Mouse (Mus musculus): Measurements from ENCODE around the gene Hk1. TPM values are rescaled to one million over a fixed set of nuclear protein-coding genes. Genes with fewer than 3 reads are reported as not detected.

The Hk1 gene
- polyA plus RNA-seq (2012; ENCODE audit: insufficient read depth, insufficient read length, missing spikeins) = 19.8 and 27.2 TPM in 2 replicates

GRCm38 (mm10) chr10:62379808-62380207, at the start of gene Hk1:
Gene Hk1, minus strand, starts transcription at chr10:62379908.
- no peaks in the 10 kb centered on the region for H3K4me1 ChIP-seq (ENCODE audit: control insufficient read depth, insufficient read depth, insufficient read length, low read length)
- no peak within 1 kb of the TSS for H3K4me3 ChIP-seq (ENCODE audit: insufficient read depth, low read depth, low read length)
- H3K27ac ChIP-seq (replicated peaks; ENCODE audit: low read depth, low read length) = no peak within 1 kb of the TSS

- H3K27ac ChIP-seq (replicated peaks; ENCODE audit: low read depth, low read length) = no peak overlapping the region
- no peaks in the 10 kb centered on the region for H3K4me1 ChIP-seq (ENCODE audit: control insufficient read depth, insufficient read depth, insufficient read length, low read length)
- H3K4me3 ChIP-seq (ENCODE audit: insufficient read depth, low read depth, low read length) = no peak overlapping the region
These were observed 45.6 kb upstream of the Hk1 start for GRCm38 (mm10) chr10:62425081-62425871.

- no peak within 1 kb of the TSS for H3K4me3 ChIP-seq (ENCODE audit: insufficient read depth, low read depth, low read length)
- no peak within 1 kb of the TSS for H3K27ac ChIP-seq (replicated peaks; ENCODE audit: low read depth, low read length)
- no peaks in the 10 kb centered on the region for H3K4me1 ChIP-seq (ENCODE audit: control insufficient read depth, insufficient read depth, insufficient read length, low read length)
These were observed 42.5 kb upstream of the Hk1 start, which contains the start of gene Hkdc1 for GRCm38 (mm10) chr10:62422255-62422654. Gene Hkdc1, minus strand, starts transcription at chr10:62422491.

GRCm38 (mm10) chr10:62421127-62421526, 41.4 kb upstream of the Hk1 start:
- Histone ChIP-seq H3K4me3 (ENCODE audit: insufficient read depth, low read depth, low read length) (no peak overlapping the region), H3K27ac (replicated peaks; ENCODE audit: low read depth, low read length) (no peak overlapping the region), H3K4me1 (ENCODE audit: control insufficient read depth, insufficient read depth, insufficient read length, low read length) (no peaks in the 10 kb centered on the region)

GRCm38 (mm10) chr10:62420399-62420798, 40.7 kb upstream of the Hk1 start:
- no peak overlapping the region for H3K4me3 ChIP-seq (ENCODE audit: insufficient read depth, low read depth, low read length)
- no peak overlapping the region for H3K27ac ChIP-seq (replicated peaks; ENCODE audit: low read depth, low read length)
- H3K4me1 ChIP-seq (ENCODE audit: control insufficient read depth, insufficient read depth, insufficient read length, low read length) = no peaks in the 10 kb centered on the region

GRCm38 (mm10) chr10:62419422-62419821, 39.7 kb upstream of the Hk1 start:
- H3K27ac ChIP-seq (replicated peaks; ENCODE audit: low read depth, low read length) = no peak overlapping the region
- H3K4me1 ChIP-seq (ENCODE audit: control insufficient read depth, insufficient read depth, insufficient read length, low read length) = no peaks in the 10 kb centered on the region
- no peak overlapping the region for H3K4me3 ChIP-seq (ENCODE audit: insufficient read depth, low read depth, low read length)

GRCm38 (mm10) chr10:62418831-62419356, 39.2 kb upstream of the Hk1 start:
- no peak overlapping the region for H3K4me3 ChIP-seq (ENCODE audit: insufficient read depth, low read depth, low read length)
- no peak overlapping the region for H3K27ac ChIP-seq (replicated peaks; ENCODE audit: low read depth, low read length)
- H3K4me1 ChIP-seq (ENCODE audit: control insufficient read depth, insufficient read depth, insufficient read length, low read length) = no peaks in the 10 kb centered on the region

- H3K27ac ChIP-seq (replicated peaks; ENCODE audit: low read depth, low read length) = no peak overlapping the region
- H3K4me1 ChIP-seq (ENCODE audit: control insufficient read depth, insufficient read depth, insufficient read length, low read length) = no peaks in the 10 kb centered on the region
These were observed 33.9 kb upstream of the Hk1 start for GRCm38 (mm10) chr10:62413606-62413982.

GRCm38 (mm10) chr10:62412906-62413605, 33.3 kb upstream of the Hk1 start:
- H3K4me1 ChIP-seq (ENCODE audit: control insufficient read depth, insufficient read depth, insufficient read length, low read length) = no peaks in the 10 kb centered on the region
- H3K4me3 ChIP-seq (ENCODE audit: insufficient read depth, low read depth, low read length) = no peak overlapping the region
- no peak overlapping the region for H3K27ac ChIP-seq (replicated peaks; ENCODE audit: low read depth, low read length)

More at GRCm38 (mm10) chr10:62413606-62413982, 33.9 kb upstream of the Hk1 start:
- H3K4me3 ChIP-seq (ENCODE audit: insufficient read depth, low read depth, low read length) = no peak overlapping the region

- no peaks in the 10 kb centered on the region for H3K4me1 ChIP-seq (ENCODE audit: control insufficient read depth, insufficient read depth, insufficient read length, low read length)
- no peak overlapping the region for H3K4me3 ChIP-seq (ENCODE audit: insufficient read depth, low read depth, low read length)
- no peak overlapping the region for H3K27ac ChIP-seq (replicated peaks; ENCODE audit: low read depth, low read length)
These were observed 32.0 kb upstream of the Hk1 start for GRCm38 (mm10) chr10:62411431-62412410.

- Histone ChIP-seq H3K4me3 (ENCODE audit: insufficient read depth, low read depth, low read length) (no peak overlapping the region), H3K27ac (replicated peaks; ENCODE audit: low read depth, low read length) (no peak overlapping the region), H3K4me1 (ENCODE audit: control insufficient read depth, insufficient read depth, insufficient read length, low read length) (no peaks in the 10 kb centered on the region)
These were observed 31.2 kb upstream of the Hk1 start for GRCm38 (mm10) chr10:62410943-62411342.

GRCm38 (mm10) chr10:62404901-62405300, 25.2 kb upstream of the Hk1 start:
- no peak overlapping the region for H3K27ac ChIP-seq (replicated peaks; ENCODE audit: low read depth, low read length)
- no peak overlapping the region for H3K4me3 ChIP-seq (ENCODE audit: insufficient read depth, low read depth, low read length)
- H3K4me1 ChIP-seq (ENCODE audit: control insufficient read depth, insufficient read depth, insufficient read length, low read length) = no peaks in the 10 kb centered on the region; the same call in 1 of the 2 replicates

GRCm38 (mm10) chr10:62401641-62402111, 22.0 kb upstream of the Hk1 start:
- H3K4me3 ChIP-seq (ENCODE audit: insufficient read depth, low read depth, low read length) = no peak overlapping the region
- no peak overlapping the region for H3K27ac ChIP-seq (replicated peaks; ENCODE audit: low read depth, low read length)
- no peaks in the 10 kb centered on the region; the same call in 1 of the 2 replicates for H3K4me1 ChIP-seq (ENCODE audit: control insufficient read depth, insufficient read depth, insufficient read length, low read length)

- Histone ChIP-seq H3K4me1 (ENCODE audit: control insufficient read depth, insufficient read depth, insufficient read length, low read length) (no peaks in the 10 kb centered on the region), H3K4me3 (ENCODE audit: insufficient read depth, low read depth, low read length) (no peak overlapping the region), H3K27ac (replicated peaks; ENCODE audit: low read depth, low read length) (no peak overlapping the region)
These were observed 3.3 kb upstream of the Hk1 start for GRCm38 (mm10) chr10:62383011-62383410.

Data from brown adipose tissue, adult 24 weeks (tissue).